Mouse (Mus musculus): ENCODE measurements at regions not wholly inside any gene's neighbourhood (a gene's known extent, or its start where the extent isn't known, plus 50 kb on each side); places are given as distances from the start of the nearest gene placed in this dataset.

DNA sequence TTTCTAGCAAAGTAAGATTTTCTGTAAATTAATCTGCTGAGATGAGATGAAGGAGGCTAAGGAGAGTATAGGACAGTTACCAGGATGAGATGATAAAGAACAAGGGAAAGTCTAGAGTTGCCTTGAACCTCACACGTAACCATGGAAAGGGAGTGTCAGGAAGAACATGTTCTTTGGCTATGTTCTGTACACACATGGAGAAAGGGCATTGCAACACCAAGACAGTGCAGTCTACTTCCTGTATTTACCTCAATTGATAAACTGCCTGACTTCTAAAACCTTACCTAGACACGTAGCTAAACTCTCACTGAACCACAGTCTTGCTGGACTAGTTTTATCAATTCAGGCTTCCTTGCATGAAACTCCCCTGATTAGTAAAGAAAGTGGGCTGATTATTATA, 66.4 kb downstream of the Kctd12b start:
- peak; percentile 58 for ATAC-seq (replicated peaks; ENCODE audit: poor library complexity, severe bottlenecking)

DNA sequence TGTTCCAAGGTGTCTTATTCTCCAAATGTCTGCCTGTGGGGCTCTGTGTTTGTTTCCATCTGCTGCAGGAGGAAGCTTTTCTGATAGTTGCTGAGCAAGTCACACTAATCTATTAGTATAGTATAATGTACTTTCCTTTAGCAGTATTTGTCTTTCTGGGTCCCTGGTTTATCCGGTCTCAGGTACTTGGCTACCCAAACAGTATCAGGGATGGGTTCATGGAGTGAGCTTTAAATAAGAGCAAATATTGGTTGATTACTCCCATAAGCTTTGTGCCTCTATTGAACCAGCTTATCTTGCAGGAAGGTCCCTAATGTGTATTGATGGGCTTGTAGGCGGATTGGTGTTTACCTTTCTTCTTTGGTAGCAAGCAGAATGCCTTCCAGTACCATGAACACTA, 66.8 kb downstream of the Cypt3 start:
- ATAC-seq (replicated peaks; ENCODE audit: poor library complexity, severe bottlenecking): no peak

Measured in granulocyte monocyte progenitor cell, adult 5-6 weeks (primary cell).